Mouse (Mus musculus): ENCODE data around the gene 2810004N23Rik. TPM values are rescaled to one million over a fixed set of nuclear protein-coding genes. Genes with fewer than 3 reads are reported as not detected.

Gene 2810004N23Rik
- polyA plus RNA-seq, 1 experiment from 2014 or later: 21.5 TPM

DNA sequence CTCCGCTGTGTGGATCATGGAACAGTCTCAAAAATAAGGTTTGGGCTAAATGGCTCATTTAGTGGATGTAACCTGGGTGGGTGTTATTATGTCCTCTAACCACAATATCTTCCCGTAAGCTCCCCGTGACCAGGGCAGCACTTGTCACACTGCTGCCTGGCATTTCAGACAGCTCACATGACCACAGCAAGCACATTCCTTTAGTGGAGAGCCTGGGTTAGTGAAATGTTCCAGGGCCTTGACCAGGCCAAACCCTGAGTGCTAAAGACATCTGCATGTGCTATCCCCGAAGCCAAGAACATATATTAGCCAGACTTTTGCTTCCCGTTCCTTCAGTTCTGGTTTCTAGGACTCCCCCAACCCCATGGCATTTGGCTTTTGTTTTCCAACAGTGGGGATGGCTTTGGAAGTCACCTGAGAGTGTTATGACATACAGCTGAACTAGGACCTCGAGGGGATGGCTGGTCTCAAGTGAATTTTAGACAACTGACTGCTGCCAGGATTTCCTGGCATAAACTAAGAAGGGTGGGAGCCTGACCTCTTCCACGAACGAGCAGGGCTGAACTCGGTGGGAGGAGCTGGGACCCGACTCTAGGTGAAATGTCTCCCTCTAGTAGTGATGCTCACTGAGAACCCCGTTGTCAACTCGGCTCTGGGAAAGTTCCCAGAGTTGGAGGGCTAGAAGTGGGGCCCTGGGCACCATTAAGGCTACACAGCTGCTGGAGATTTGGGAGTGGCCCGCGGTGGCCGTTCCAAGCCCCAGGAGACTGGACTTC lies 29.3 kb downstream of the 2810004N23Rik start:
- Histone ChIP-seq H3K27me3 (replicated peaks; ENCODE audit: control insufficient read depth, insufficient read depth, low read length) (no peaks in the 10 kb centered on the region), H3K9ac (ENCODE audit: low read depth, low read length) (no peak overlapping the region), H3K27ac (ENCODE audit: low read depth, low read length) (no peak overlapping the region), H3K4me1 (ENCODE audit: control insufficient read depth, insufficient read depth, low read depth, low read length) (no peaks in the 10 kb centered on the region), H3K9me3 (ENCODE audit: control insufficient read depth, low read length) (no peaks in the 10 kb centered on the region), H3K4me3 (ENCODE audit: low read length) (no peak overlapping the region), H3K36me3 (ENCODE audit: control insufficient read depth, insufficient read depth, low read length) (peaks cover 12% of the 10 kb centered on the region), H3K4me2 (ENCODE audit: low read length) (no peak overlapping the region)
- 48% methylated on average over 15 of the region's 15 CpGs for WGBS
- ATAC-seq: no peak

DNA sequence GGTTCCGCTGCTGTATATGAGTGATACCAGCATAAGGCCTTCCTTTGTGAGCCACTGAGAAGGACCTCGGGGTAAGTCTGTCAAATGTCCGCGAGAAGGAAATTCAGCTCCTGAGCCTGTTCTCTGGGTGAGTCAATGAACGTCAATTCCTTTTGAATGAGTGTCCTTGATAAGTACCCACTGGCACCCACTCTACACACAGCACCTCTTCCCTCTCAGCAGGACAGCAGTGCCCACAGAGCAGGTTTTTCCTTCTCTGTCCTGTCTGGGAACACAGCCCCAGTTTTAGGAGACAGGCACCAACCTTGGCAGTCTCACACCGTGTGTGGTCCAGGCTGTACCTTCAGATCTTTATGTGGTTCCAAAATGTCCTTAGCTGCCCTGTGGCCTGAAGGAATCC lies 31.0 kb downstream of the 2810004N23Rik start:
- Histone ChIP-seq H3K4me3 (ENCODE audit: low read length) (no peak overlapping the region), H3K4me2 (ENCODE audit: low read length) (no peak overlapping the region), H3K4me1 (ENCODE audit: control insufficient read depth, insufficient read depth, low read depth, low read length) (no peaks in the 10 kb centered on the region), H3K36me3 (ENCODE audit: control insufficient read depth, insufficient read depth, low read length) (peaks cover 9% of the 10 kb centered on the region), H3K9ac (ENCODE audit: low read depth, low read length) (no peak overlapping the region), H3K9me3 (ENCODE audit: control insufficient read depth, low read length) (no peaks in the 10 kb centered on the region), H3K27ac (ENCODE audit: low read depth, low read length) (no peak overlapping the region), H3K27me3 (replicated peaks; ENCODE audit: control insufficient read depth, insufficient read depth, low read length) (no peaks in the 10 kb centered on the region)
- no peak for ATAC-seq
- WGBS: 89% methylated on average over 6 of the region's 6 CpGs

GRCm38 (mm10) chr8:124831531-124831930 lies 31.4 kb downstream of the 2810004N23Rik start:
- no peak for ATAC-seq
- Histone ChIP-seq H3K4me1 (ENCODE audit: control insufficient read depth, insufficient read depth, low read depth, low read length) (no peaks in the 10 kb centered on the region), H3K27ac (ENCODE audit: low read depth, low read length) (no peak overlapping the region), H3K4me2 (ENCODE audit: low read length) (no peak overlapping the region), H3K27me3 (replicated peaks; ENCODE audit: control insufficient read depth, insufficient read depth, low read length) (no peaks in the 10 kb centered on the region), H3K4me3 (ENCODE audit: low read length) (no peak overlapping the region), H3K36me3 (ENCODE audit: control insufficient read depth, insufficient read depth, low read length) (peaks cover 9% of the 10 kb centered on the region), H3K9ac (ENCODE audit: low read depth, low read length) (no peak overlapping the region), H3K9me3 (ENCODE audit: control insufficient read depth, low read length) (no peaks in the 10 kb centered on the region)
- WGBS: 81% methylated on average over 6 of the region's 6 CpGs

- H3K4me2 ChIP-seq (ENCODE audit: low read length): no peak overlapping the region
- H3K9me3 ChIP-seq (ENCODE audit: control insufficient read depth, low read length): no peaks in the 10 kb centered on the region
- H3K4me1 ChIP-seq (ENCODE audit: control insufficient read depth, insufficient read depth, low read depth, low read length): no peaks in the 10 kb centered on the region
- 78% methylated on average over 13 of the region's 13 CpGs for WGBS
- no peaks in the 10 kb centered on the region for H3K27me3 ChIP-seq (replicated peaks; ENCODE audit: control insufficient read depth, insufficient read depth, low read length)
- no peak for ATAC-seq
- H3K27ac ChIP-seq (ENCODE audit: low read depth, low read length): no peak overlapping the region
- peaks cover 13% of the 10 kb centered on the region for H3K36me3 ChIP-seq (ENCODE audit: control insufficient read depth, insufficient read depth, low read length)
- no peak overlapping the region for H3K4me3 ChIP-seq (ENCODE audit: low read length)
- no peak overlapping the region for H3K9ac ChIP-seq (ENCODE audit: low read depth, low read length)
Observed at GRCm38 (mm10) chr8:124830050-124830449, 32.9 kb downstream of the 2810004N23Rik start.

- peaks cover 22% of the 10 kb centered on the region for H3K36me3 ChIP-seq (ENCODE audit: control insufficient read depth, insufficient read depth, low read length)
- 80% methylated on average over 24 of the region's 24 CpGs for WGBS
- H3K9ac ChIP-seq (ENCODE audit: low read depth, low read length): no peak overlapping the region
- no peaks in the 10 kb centered on the region for H3K27me3 ChIP-seq (replicated peaks; ENCODE audit: control insufficient read depth, insufficient read depth, low read length)
- no peaks in the 10 kb centered on the region for H3K4me1 ChIP-seq (ENCODE audit: control insufficient read depth, insufficient read depth, low read depth, low read length)
- no peak overlapping the region for H3K27ac ChIP-seq (ENCODE audit: low read depth, low read length)
- no peaks in the 10 kb centered on the region for H3K9me3 ChIP-seq (ENCODE audit: control insufficient read depth, low read length)
- ATAC-seq: no peak
- H3K4me2 ChIP-seq (ENCODE audit: low read length): no peak overlapping the region
- H3K4me3 ChIP-seq (ENCODE audit: low read length): no peak overlapping the region
Observed at GRCm38 (mm10) chr8:124828561-124829240, 34.2 kb downstream of the 2810004N23Rik start.

GRCm38 (mm10) chr8:124827387-124827786 lies 35.5 kb downstream of the 2810004N23Rik start:
- no peak for ATAC-seq
- Histone ChIP-seq H3K27me3 (replicated peaks; ENCODE audit: control insufficient read depth, insufficient read depth, low read length) (no peaks in the 10 kb centered on the region), H3K9ac (ENCODE audit: low read depth, low read length) (no peak overlapping the region), H3K27ac (ENCODE audit: low read depth, low read length) (no peak overlapping the region), H3K36me3 (ENCODE audit: control insufficient read depth, insufficient read depth, low read length) (peaks cover 33% of the 10 kb centered on the region), H3K4me1 (ENCODE audit: control insufficient read depth, insufficient read depth, low read depth, low read length) (no peaks in the 10 kb centered on the region), H3K4me2 (ENCODE audit: low read length) (no peak overlapping the region), H3K4me3 (ENCODE audit: low read length) (no peak overlapping the region), H3K9me3 (ENCODE audit: control insufficient read depth, low read length) (no peaks in the 10 kb centered on the region)
- WGBS: 3% methylated on average over 5 of the region's 5 CpGs

GRCm38 (mm10) chr8:124826658-124827057 lies 36.3 kb downstream of the 2810004N23Rik start:
- Histone ChIP-seq H3K4me3 (ENCODE audit: low read length) (no peak overlapping the region), H3K27ac (ENCODE audit: low read depth, low read length) (no peak overlapping the region), H3K27me3 (replicated peaks; ENCODE audit: control insufficient read depth, insufficient read depth, low read length) (no peaks in the 10 kb centered on the region), H3K36me3 (ENCODE audit: control insufficient read depth, insufficient read depth, low read length) (peaks cover 33% of the 10 kb centered on the region), H3K9ac (ENCODE audit: low read depth, low read length) (no peak overlapping the region), H3K4me1 (ENCODE audit: control insufficient read depth, insufficient read depth, low read depth, low read length) (no peaks in the 10 kb centered on the region), H3K9me3 (ENCODE audit: control insufficient read depth, low read length) (no peaks in the 10 kb centered on the region), H3K4me2 (ENCODE audit: low read length) (no peak overlapping the region)
- no peak for ATAC-seq
- WGBS: 21% methylated on average over 7 of the region's 7 CpGs

DNA sequence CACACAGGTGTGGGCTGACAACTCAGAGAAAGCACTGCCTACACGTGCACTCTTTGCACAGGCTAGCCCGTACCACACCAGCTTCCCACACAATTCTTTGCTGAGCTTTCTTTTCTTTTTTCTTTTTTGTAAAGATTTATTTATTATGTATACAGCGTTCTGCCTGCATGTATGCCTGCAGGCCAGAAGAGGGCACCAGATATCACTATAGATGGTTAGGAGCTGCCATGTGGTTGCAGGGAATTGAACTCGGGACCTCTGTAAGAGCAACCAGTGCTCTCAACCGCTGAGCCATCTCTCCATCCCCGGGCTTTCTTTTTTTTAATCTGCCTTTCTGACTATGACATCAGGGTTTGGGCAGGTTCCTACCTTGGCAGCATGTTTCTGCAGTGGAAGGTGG lies 39.4 kb downstream of the 2810004N23Rik start:
- H3K4me3 ChIP-seq (ENCODE audit: low read length): no peak overlapping the region
- no peak overlapping the region for H3K9ac ChIP-seq (ENCODE audit: low read depth, low read length)
- H3K9me3 ChIP-seq (ENCODE audit: control insufficient read depth, low read length): no peaks in the 10 kb centered on the region
- 79% methylated on average over 6 of the region's 6 CpGs for WGBS
- no peaks in the 10 kb centered on the region for H3K27me3 ChIP-seq (replicated peaks; ENCODE audit: control insufficient read depth, insufficient read depth, low read length)
- no peak overlapping the region for H3K27ac ChIP-seq (ENCODE audit: low read depth, low read length)
- no peaks in the 10 kb centered on the region for H3K4me1 ChIP-seq (ENCODE audit: control insufficient read depth, insufficient read depth, low read depth, low read length)
- no peak for ATAC-seq
- peaks cover 31% of the 10 kb centered on the region for H3K36me3 ChIP-seq (ENCODE audit: control insufficient read depth, insufficient read depth, low read length)
- H3K4me2 ChIP-seq (ENCODE audit: low read length): no peak overlapping the region

DNA sequence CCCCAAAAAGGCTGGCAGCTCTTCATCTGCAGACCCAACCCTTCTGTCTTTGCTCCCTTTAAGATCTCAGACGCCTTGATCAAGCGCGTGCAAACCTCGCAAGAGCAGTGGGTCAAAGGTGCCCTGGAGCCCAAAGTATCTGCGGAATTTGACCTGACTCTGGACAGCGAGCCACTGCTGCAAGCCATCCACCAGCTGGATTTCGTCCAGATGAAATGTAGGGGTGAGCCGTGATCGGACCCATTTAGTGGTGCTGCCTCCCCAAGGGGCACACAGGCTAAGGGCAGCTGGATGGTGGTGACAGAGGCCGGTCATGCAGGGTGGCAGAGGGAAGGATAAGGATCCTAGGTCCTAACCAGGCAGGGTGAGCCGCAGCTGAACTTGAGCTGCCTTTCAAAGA lies 42.8 kb downstream of the 2810004N23Rik start:
- Histone ChIP-seq H3K9me3 (ENCODE audit: control insufficient read depth, low read length) (no peaks in the 10 kb centered on the region), H3K36me3 (ENCODE audit: control insufficient read depth, insufficient read depth, low read length) (peaks cover 42% of the 10 kb centered on the region)
- ATAC-seq: no peak

More for the DNA sequence above, 42.8 kb downstream of the 2810004N23Rik start:
- Histone ChIP-seq H3K4me2 (ENCODE audit: low read length) (no peak overlapping the region), H3K4me3 (ENCODE audit: low read length) (no peak overlapping the region), H3K27ac (ENCODE audit: low read depth, low read length) (no peak overlapping the region), H3K9ac (ENCODE audit: low read depth, low read length) (no peak overlapping the region), H3K27me3 (replicated peaks; ENCODE audit: control insufficient read depth, insufficient read depth, low read length) (no peaks in the 10 kb centered on the region), H3K4me1 (ENCODE audit: control insufficient read depth, insufficient read depth, low read depth, low read length) (no peaks in the 10 kb centered on the region)
- WGBS: 75% methylated on average over 11 of the region's 11 CpGs
